Mouse (Mus musculus) megakaryocyte, embryonic 14.5 days (primary cell): Measurements from ENCODE around the gene Mrps18c.

Source experiments
- FLI1 ChIP-seq: IDR thresholded peaks from 2 replicates; pipeline ENCODE4 v1.6.1; 2012; ENCODE audit warnings: low read length, inconsistent platforms, mixed read lengths
- GATA1 ChIP-seq: IDR thresholded peaks from 3 replicates; pipeline ENCODE4 v1.6.1; 2012; ENCODE audit warnings: mixed read lengths, low read length, inconsistent platforms, borderline replicate concordance

DNA sequence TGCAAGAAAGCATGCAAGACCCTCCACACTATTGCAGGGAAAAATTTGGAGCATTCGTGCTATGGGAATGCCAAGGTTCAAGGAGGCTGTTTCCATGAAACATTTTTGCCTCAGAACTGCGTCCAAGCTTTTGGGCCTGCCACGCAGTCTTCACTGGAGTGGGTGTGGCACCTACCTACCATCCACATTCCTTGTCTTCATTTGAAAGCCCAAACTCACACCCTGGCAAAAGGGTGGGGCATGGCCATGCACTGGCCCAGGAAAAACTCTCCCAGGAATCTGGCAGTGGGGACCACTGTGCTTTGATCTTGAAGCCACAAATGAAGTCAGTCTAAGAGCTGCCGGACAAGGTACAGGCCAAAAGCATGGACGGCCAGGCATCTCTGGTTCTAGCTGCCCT, 40.3 kb upstream of the Mrps18c start:
- TF ChIP-seq GATA1 (no peak), FLI1 (no peak)
